Mouse (Mus musculus): Measurements from ENCODE around the gene Adcy7. TPM values are rescaled to one million over a fixed set of nuclear protein-coding genes. Genes with fewer than 3 reads are reported as not detected.

Adcy7 gene
- polyA plus RNA-seq, 1 experiment = 16.1 TPM

GRCm38 (mm10) chr8:88269107-88269875, 2.9 kb upstream of the Adcy7 start:
- TF ChIP-seq CTCF (IDR thresholded peaks at IDR 0.05; ENCODE audit: borderline replicate concordance, insufficient read depth, low read length) (no peak), POLR2A (IDR thresholded peaks at IDR 0.05; ENCODE audit: low read depth, low read length) (no peak)
- Histone ChIP-seq H3K4me1 (ENCODE audit: control insufficient read depth, insufficient read depth, low read length) (peaks cover 3% of the 10 kb centered on the region; the same call in 1 of the 2 replicates), H3K27ac (ENCODE audit: insufficient read depth, low read length) (no peak overlapping the region), H3K4me3 (ENCODE audit: insufficient read depth, low read length) (no peak overlapping the region)

GRCm38 (mm10) chr8:88270086-88270485, 2.1 kb upstream of the Adcy7 start:
- Histone ChIP-seq H3K4me3 (ENCODE audit: insufficient read depth, low read length) (no peak overlapping the region), H3K27ac (ENCODE audit: insufficient read depth, low read length) (no peak overlapping the region), H3K4me1 (ENCODE audit: control insufficient read depth, insufficient read depth, low read length) (peaks cover 3% of the 10 kb centered on the region; the same call in 1 of the 2 replicates)
- no peak for TF ChIP-seq CTCF (IDR thresholded peaks at IDR 0.05; ENCODE audit: borderline replicate concordance, insufficient read depth, low read length)

DNA sequence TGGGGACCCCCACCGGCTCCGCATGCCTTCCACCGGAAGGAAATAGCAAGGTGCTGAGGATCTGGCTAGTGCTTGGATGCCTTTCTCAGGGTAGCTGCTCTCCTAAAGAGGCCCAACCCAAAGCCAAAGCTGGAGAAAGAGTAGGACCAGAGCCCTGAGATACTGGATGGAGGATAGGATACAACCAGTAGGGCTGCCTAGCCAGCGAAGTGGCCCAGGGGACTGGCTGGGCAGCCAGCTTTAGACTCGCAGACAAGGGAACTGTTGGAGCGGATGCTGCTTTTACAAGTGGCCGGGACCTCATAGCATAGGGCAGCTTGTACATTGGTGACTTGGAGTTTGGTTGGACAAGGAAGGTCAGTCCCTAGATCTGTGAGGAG, 838 bp downstream of the Adcy7 start:
- no peak for TF ChIP-seq POLR2A (IDR thresholded peaks at IDR 0.05; ENCODE audit: low read depth, low read length)
- no peak for TF ChIP-seq CTCF (IDR thresholded peaks at IDR 0.05; ENCODE audit: borderline replicate concordance, insufficient read depth, low read length)
- Histone ChIP-seq H3K27ac (ENCODE audit: insufficient read depth, low read length) (no peak overlapping the region), H3K4me3 (ENCODE audit: insufficient read depth, low read length) (peak overlapping the region; percentile 36), H3K4me1 (ENCODE audit: control insufficient read depth, insufficient read depth, low read length) (no peaks in the 10 kb centered on the region)

DNA sequence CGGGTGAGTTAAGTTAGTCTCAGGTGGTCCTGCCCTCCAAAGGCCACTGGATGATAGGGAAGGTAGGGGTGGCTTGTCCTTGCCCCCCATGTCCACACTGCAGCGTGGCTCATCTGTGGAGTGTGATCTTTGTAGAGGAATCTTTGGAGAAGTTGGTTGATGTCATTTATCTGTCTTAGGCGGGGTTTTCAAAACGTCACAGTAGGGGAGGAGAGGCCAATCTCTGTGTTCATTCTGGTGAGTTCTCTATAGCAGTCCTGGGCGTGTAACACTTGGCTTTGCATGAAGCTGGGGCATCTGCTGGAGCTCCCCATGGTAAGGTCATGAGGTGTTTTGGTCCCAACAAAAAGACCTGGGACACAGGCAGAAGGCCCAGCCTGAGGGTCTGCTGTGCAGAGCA, 1.9 kb downstream of the Adcy7 start:
- Histone ChIP-seq H3K4me3 (ENCODE audit: insufficient read depth, low read length) (no peak overlapping the region), H3K27ac (ENCODE audit: insufficient read depth, low read length) (no peak overlapping the region), H3K4me1 (ENCODE audit: control insufficient read depth, insufficient read depth, low read length) (no peaks in the 10 kb centered on the region)
- TF ChIP-seq CTCF (IDR thresholded peaks at IDR 0.05; ENCODE audit: borderline replicate concordance, insufficient read depth, low read length) (no peak), POLR2A (IDR thresholded peaks at IDR 0.05; ENCODE audit: low read depth, low read length) (no peak)

DNA sequence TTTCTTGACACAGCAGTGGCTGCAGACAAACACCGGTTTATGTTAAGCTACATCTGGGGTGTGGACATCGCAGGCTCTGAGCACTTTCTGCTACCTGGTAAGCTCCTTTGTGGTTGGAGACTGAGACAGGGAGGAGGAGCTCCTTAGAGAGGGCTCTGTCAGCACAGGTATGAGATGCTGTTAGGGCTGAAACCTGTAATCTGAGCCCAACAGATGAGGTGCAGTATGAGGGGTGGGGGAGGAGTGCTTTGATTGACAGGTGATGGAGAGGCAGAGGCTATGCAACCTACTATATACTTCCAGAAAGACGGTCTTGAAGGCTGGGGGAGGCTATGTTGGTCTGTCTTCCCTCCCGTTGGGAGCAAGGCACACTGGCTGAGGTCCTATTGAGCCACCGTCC, 7.0 kb downstream of the Adcy7 start:
- H3K4me1 ChIP-seq (ENCODE audit: control insufficient read depth, insufficient read depth, low read length) = peaks cover 3% of the 10 kb centered on the region; the same call in 1 of the 2 replicates
- H3K27ac ChIP-seq (ENCODE audit: insufficient read depth, low read length) = no peak overlapping the region
- TF ChIP-seq POLR2A (IDR thresholded peaks at IDR 0.05; ENCODE audit: low read depth, low read length) (no peak), CTCF (IDR thresholded peaks at IDR 0.05; ENCODE audit: borderline replicate concordance, insufficient read depth, low read length) (no peak)
- H3K4me3 ChIP-seq (ENCODE audit: insufficient read depth, low read length) = no peak overlapping the region

- TF ChIP-seq POLR2A (IDR thresholded peaks at IDR 0.05; ENCODE audit: low read depth, low read length) (no peak), CTCF (IDR thresholded peaks at IDR 0.05; ENCODE audit: borderline replicate concordance, insufficient read depth, low read length) (no peak)
- Histone ChIP-seq H3K4me1 (ENCODE audit: control insufficient read depth, insufficient read depth, low read length) (peaks cover 3% of the 10 kb centered on the region; the same call in 1 of the 2 replicates), H3K27ac (ENCODE audit: insufficient read depth, low read length) (no peak overlapping the region), H3K4me3 (ENCODE audit: insufficient read depth, low read length) (no peak overlapping the region)
Observed at GRCm38 (mm10) chr8:88279670-88280069, 7.5 kb downstream of the Adcy7 start.

- Histone ChIP-seq H3K4me3 (ENCODE audit: insufficient read depth, low read length) (no peak overlapping the region), H3K27ac (ENCODE audit: insufficient read depth, low read length) (no peak overlapping the region), H3K4me1 (ENCODE audit: control insufficient read depth, insufficient read depth, low read length) (peaks cover 7% of the 10 kb centered on the region)
- no peak for TF ChIP-seq CTCF (IDR thresholded peaks at IDR 0.05; ENCODE audit: borderline replicate concordance, insufficient read depth, low read length)
- TF ChIP-seq POLR2A (IDR thresholded peaks at IDR 0.05; ENCODE audit: low read depth, low read length) = no peak
Observed at GRCm38 (mm10) chr8:88280904-88281303, 8.7 kb downstream of the Adcy7 start.

GRCm38 (mm10) chr8:88282684-88283083, 10.5 kb downstream of the Adcy7 start:
- H3K4me3 ChIP-seq (ENCODE audit: insufficient read depth, low read length) = no peak overlapping the region
- no peak for TF ChIP-seq CTCF (IDR thresholded peaks at IDR 0.05; ENCODE audit: borderline replicate concordance, insufficient read depth, low read length)
- no peak for TF ChIP-seq POLR2A (IDR thresholded peaks at IDR 0.05; ENCODE audit: low read depth, low read length)
- H3K4me1 ChIP-seq (ENCODE audit: control insufficient read depth, insufficient read depth, low read length) = peaks cover 7% of the 10 kb centered on the region

DNA sequence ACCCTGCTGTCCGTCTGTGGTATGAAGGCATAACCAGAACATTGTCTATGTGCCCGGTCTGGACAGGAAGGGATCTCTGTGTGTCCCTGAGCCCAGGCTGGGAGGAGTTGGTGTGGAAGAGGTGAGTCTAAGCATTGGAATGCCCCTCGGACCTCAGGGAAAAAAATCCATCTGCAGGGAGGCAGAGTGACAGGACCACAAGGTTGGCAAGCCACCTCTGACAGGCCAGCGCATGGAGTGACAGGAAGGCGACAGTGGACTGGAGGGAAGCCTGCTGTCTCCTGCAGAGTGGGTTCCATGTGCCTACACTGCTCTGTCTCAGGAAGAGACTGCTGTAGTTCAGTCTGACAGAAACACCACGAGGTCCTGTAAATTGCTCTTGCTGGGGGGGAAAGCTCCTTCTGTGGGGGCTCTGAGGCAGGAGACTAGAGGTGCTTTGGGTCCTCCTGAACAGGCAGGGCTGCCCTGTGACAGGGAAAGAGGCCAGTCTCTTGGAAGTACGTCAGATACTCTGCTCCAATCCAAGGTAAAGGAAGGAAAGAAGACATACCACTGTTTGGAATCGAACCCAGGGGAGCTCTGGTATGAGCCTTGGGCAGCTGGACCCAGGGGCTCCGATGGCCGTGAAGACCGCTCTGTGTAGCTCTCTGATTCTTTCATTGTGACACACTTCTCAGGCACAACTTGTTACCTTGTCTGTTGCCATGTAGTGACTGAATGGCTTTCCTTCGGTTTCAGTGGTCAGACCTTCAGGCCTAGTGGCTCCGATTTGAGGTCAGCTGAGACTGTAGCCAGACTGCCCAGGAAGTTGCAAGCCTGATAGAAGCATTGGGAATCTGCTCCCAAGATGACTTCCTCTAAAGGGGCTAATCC, 11.3 kb downstream of the Adcy7 start:
- no peak for TF ChIP-seq CTCF (IDR thresholded peaks at IDR 0.05; ENCODE audit: borderline replicate concordance, insufficient read depth, low read length)
- no peak for TF ChIP-seq POLR2A (IDR thresholded peaks at IDR 0.05; ENCODE audit: low read depth, low read length)
- H3K27ac ChIP-seq (ENCODE audit: insufficient read depth, low read length) = peak overlapping the region; percentile 32
- peaks cover 14% of the 10 kb centered on the region for H3K4me1 ChIP-seq (ENCODE audit: control insufficient read depth, insufficient read depth, low read length)
- H3K4me3 ChIP-seq (ENCODE audit: insufficient read depth, low read length) = no peak overlapping the region

More at GRCm38 (mm10) chr8:88282684-88283083, 10.5 kb downstream of the Adcy7 start:
- peak overlapping the region; percentile 45; the same call in 1 of the 2 replicates for H3K27ac ChIP-seq (ENCODE audit: insufficient read depth, low read length)

DNA sequence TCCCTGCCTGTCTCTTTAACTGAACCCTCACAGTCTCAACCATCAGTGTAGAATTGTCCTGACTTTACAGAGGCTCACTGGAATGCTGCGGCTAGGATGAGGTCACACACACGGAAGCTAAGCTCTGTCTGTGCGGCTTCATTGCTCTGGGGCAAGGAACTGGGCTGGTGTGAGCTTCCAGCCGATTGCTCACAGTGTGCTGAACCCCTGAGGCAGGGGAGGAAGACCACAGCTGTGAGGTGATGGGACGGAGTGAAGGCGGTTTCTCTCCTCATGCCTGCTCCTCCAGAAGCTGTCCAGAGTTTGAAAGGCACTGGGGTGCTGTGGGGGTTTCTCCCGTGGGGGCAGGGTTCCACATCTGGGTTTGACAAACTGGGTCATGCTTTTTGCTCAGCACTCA, 12.5 kb downstream of the Adcy7 start:
- Histone ChIP-seq H3K27ac (ENCODE audit: insufficient read depth, low read length) (peak overlapping the region; percentile 66), H3K4me1 (ENCODE audit: control insufficient read depth, insufficient read depth, low read length) (peaks cover 12% of the 10 kb centered on the region; the same call in 1 of the 2 replicates), H3K4me3 (ENCODE audit: insufficient read depth, low read length) (no peak overlapping the region)
- TF ChIP-seq CTCF (IDR thresholded peaks at IDR 0.05; ENCODE audit: borderline replicate concordance, insufficient read depth, low read length) (no peak), POLR2A (IDR thresholded peaks at IDR 0.05; ENCODE audit: low read depth, low read length) (0 out of 2 replicates have a peak, but pooled peaks have one; percentile 44)
